Mouse (Mus musculus) right cerebral cortex, postnatal 4 days (tissue): ENCODE measurements around the gene Cylc2.

Source experiments
- DNase-seq: peaks from one replicate; pipeline ENCODE4 v3.0.0-alpha.2; 2022

The Cylc2 gene

DNA sequence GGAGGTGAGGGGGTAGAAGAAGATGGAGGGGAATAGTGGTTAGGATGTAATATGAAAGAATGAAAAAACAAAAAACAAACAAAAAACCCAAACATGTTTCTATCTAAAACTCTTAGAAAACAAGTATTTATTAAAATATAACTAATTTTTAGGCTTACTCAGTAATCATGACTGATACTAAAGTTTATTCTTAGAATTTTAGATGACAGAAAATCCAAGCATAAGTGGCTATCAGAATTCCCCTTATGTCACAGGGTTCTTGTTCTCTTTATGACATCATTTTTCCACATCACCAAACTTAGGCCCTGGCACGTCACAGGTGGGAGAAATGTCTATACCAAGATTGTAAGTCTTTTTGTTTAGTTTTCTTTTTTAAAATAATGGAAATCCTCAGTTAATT, at the start of gene Cylc2:
Gene Cylc2, plus strand, starts transcription at position 301 of the 400 bp plus-strand sequence.
- DNase-seq, result no peak
